Mouse (Mus musculus) c-Kit-positive CD71-negative TER-119-negative erythroid progenitor cells, embryonic 14.5 days (primary cell): ENCODE measurements around the gene Cenps.
A peak's percentile ranks its signal among the peaks of the same experiment; 100 is the strongest.
"Not testable (repeated sequence)": the region's sequence is repeated elsewhere in the genome, so short reads cannot be mapped to it uniquely, and the experiment has no call there.

Experiments
- DNase-seq: peaks from one replicate; pipeline ENCODE4 v3.0.0-alpha.2; 2013; ENCODE audit warnings: low read depth

Gene Cenps

GRCm38 (mm10) chr4:149119978-149120562, 17.4 kb downstream of the Cenps start:
- not testable (repeated sequence) for DNase-seq

- DNase-seq, result peak; percentile 89
Observed at GRCm38 (mm10) chr4:149103875-149104561, 33.4 kb downstream of the Cenps start, which contains the start of gene Dffa. Gene Dffa (plus strand): TSS chr4:149104146.

- DNase-seq, result no peak
Observed at GRCm38 (mm10) chr4:149101456-149101855, 36.0 kb downstream of the Cenps start.

DNA sequence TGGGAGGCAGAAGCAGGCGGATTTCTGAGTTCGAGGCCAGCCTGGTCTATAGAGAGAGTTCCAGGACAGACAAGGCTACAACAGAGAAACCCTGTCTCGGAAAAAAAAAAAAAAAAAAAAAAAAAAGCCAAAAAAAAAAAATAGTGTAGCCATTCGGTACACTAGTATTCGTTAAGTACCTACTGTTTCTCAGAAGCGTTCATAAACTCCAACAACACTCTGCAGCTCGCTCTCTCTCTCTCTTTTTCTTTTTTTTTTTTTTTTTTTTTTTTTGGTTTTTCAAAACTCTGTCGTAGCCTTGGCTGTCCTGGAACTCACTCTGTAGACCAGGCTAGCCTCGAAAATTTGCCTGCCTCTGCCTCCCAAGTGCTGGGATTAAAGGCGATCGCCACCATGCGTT, 37.0 kb downstream of the Cenps start:
- DNase-seq, result not testable (repeated sequence)

- DNase-seq, result peak; percentile 82
Observed at GRCm38 (mm10) chr4:149099369-149100017, 37.9 kb downstream of the Cenps start, which contains the start of gene Pex14. Gene Pex14 (minus strand): TSS chr4:149099876.

- no peak for DNase-seq
Observed at GRCm38 (mm10) chr4:149098571-149098970, 38.9 kb downstream of the Cenps start.

DNA sequence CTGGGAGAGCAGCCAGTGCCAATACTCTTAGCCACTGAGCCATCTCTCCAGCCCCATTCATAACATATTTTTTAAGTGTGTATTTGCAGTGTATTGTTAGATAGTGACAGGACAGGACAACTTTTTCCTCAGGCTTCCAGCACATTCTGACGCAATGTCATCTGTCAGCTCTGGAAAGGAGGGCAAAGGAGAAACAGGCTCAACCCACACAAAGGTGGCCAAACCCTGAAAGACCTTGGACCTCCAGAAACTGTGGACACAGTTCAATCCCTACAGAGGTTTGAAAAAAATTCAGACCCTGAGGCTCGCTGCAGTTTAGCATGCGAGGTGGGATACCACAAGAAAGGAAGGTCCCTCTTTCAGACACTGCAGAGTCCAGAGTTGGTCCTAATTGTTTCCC, 39.5 kb downstream of the Cenps start:
- no peak for DNase-seq

- no peak for DNase-seq
Observed at GRCm38 (mm10) chr4:149091364-149091763, 46.1 kb downstream of the Cenps start.

DNA sequence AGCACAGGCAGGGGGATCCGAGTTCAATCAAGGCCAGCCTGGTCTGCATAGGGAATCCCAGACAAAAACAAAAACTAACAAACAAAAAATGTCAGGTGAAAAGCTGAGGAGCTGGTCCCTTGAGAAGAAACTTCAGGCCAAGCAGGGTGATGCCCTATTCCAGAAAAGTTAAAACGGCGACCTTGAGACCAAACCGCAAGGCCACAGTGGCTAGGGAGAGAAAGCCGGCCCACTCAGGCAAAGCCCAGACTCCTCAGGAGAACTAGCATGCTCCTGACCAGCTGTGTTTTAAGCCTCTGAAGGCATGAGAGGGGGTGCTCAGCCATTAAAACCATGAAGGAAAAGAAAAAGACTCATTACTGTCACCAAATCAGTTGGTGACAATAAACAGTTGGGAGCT, 52.0 kb downstream of the Cenps start:
- DNase-seq, result no peak

GRCm38 (mm10) chr4:149081528-149081927, 55.9 kb downstream of the Cenps start:
- DNase-seq, result no peak

DNA sequence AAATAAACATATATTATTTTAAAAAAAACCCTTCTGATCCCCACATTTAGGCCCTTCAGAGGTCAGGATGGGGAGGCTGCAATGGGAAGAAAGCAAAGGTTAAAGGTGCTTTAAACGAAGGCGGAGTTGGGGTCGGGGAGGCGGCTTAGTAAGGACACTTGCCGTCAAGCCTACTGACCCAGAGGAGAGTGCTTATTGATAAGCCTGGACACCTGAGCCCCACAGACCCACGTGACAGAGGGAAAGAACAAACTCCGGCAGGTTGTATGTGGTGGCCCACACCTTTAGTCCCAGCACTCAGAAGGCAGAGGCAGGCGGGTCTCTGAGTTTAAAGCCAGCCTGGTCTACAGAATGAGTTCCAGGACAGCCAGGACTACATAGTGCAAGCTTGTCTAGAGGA, 57.3 kb downstream of the Cenps start:
- DNase-seq, result no peak

DNA sequence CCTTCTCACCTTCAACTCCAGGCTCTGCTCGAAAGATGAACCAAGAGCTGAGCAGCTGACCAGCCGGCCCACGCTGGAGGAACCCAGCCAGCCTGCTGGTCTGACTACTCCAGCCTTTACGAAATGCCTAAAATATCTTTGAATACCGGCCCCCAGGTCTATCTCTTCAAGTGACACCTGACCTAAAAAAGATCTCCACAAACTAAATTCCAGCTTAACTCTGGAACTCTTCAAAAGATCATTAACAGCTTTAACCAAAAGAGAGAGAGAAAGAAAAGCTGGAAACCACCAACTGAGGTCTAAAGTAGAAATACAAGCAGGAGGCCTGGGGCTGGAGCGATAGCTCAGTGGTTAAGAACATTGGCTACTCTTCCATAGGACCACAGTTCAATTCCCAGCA, 57.8 kb downstream of the Cenps start:
- no peak for DNase-seq

DNA sequence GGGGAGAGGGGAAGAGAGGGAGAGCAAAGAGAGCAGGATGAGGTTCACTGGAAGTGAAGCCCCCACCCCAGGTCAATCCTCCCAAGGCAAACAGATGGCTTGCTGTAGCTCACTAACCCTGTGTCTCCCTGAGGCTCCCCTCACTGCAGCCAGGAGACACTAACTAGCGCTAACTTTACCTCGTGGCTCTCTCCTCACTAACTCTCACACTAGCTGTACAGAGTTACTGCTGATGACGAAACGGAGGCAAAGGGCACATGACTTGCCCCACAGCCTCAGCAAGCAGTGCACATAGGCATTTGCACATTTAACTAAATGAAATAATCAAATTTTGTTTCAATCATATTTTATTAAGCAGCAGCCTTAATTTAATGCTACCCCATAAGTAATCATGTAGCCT, 59.2 kb downstream of the Cenps start:
- no peak for DNase-seq
